Mouse (Mus musculus) erythroblast, embryonic 14.5 days (primary cell): Measurements from ENCODE around the gene Atp1b3.

Source experiments
- GATA1 ChIP-seq: IDR thresholded peaks from 2 replicates; pipeline ENCODE4 v1.6.1; 2012; ENCODE audit warnings: low read length, inconsistent platforms, mixed read lengths
- TAL1 ChIP-seq: IDR thresholded peaks from 3 replicates; pipeline ENCODE4 v1.6.1; 2012; ENCODE audit warnings: low read length, inconsistent platforms, mixed read lengths

DNA sequence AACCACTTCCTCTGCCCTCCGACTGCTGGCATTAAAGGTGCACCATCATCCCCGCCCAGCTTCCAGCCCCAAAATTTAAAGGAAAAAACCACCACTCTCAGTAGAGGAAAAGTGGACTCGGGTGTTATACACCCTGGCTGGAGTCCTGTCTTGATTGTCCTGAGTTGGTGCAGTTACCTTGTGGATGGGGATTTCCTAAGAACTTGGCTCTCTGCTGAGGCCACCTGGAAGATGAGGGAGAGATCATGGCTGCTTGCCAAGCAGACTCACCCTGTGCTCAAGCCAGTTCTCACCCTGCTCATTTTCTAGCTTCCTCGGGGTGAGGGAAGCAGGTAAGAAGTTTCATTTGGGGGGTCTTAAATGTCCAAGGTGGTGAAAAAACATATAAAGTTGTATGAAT is 36.0 kb downstream of the Atp1b3 start:
- no peak for TF ChIP-seq TAL1
- TF ChIP-seq GATA1: no peak
